In genomic region chr7:29908130-29908950, GRCm38 (mm10) we compare ENCODE assay signal across 7 mouse cellular contexts. TPM values are rescaled to one million over a fixed set of nuclear protein-coding genes. Genes with fewer than 3 reads are reported as not detected.
A peak's percentile ranks its signal among the peaks of the same experiment; 100 is the strongest.
DNase-seq lines count a peak whose midpoint lies in the region; ATAC-seq and TF ChIP-seq lines count a peak whose summit lies in the region.

Gene Zfp383, plus strand, starts transcription at chr7:29908223.

- peak within 1 kb of the TSS; percentile 92 for H3K27ac ChIP-seq in embryonic facial prominence, embryonic 10.5 days (replicated peaks)
- H3K27ac ChIP-seq in intestine, postnatal 0 days (ENCODE audit: low read depth, low read length): no peak within 1 kb of the TSS
- peak within 1 kb of the TSS; percentile 98 for H3K27ac ChIP-seq in midbrain, embryonic 12.5 days (replicated peaks)
- H3K27ac ChIP-seq in small intestine, adult 2 months (ENCODE audit: insufficient read depth, low read depth, low read length): peak within 1 kb of the TSS; percentile 48

- H3K36me3 ChIP-seq in embryonic facial prominence, embryonic 10.5 days (replicated peaks): peaks cover 37% of the 10 kb centered on the region
- peaks cover 12% of the 10 kb centered on the region for H3K36me3 ChIP-seq in intestine, postnatal 0 days (ENCODE audit: control insufficient read depth, insufficient read depth)
- peaks cover 28% of the 10 kb centered on the region for H3K36me3 ChIP-seq in midbrain, embryonic 12.5 days
- H3K36me3 ChIP-seq in small intestine, adult 2 months (ENCODE audit: control insufficient read depth, insufficient read depth, low read length): peaks cover 4% of the 10 kb centered on the region; the same call in 1 of the 2 replicates

- TF ChIP-seq CTCF in intestine, postnatal 0 days (IDR thresholded peaks at IDR 0.05; ENCODE audit: low read depth): no peak
- no peak for TF ChIP-seq CTCF in small intestine, adult 2 months (IDR thresholded peaks at IDR 0.05; ENCODE audit: extremely low read depth, insufficient read length, insufficient replicate concordance, low read depth, low read length)

- peaks cover 21% of the 10 kb centered on the region for H3K4me1 ChIP-seq in embryonic facial prominence, embryonic 10.5 days
- no peaks in the 10 kb centered on the region for H3K4me1 ChIP-seq in intestine, postnatal 0 days (replicated peaks; ENCODE audit: control insufficient read depth, insufficient read depth, low read length)
- peaks cover 24% of the 10 kb centered on the region for H3K4me1 ChIP-seq in midbrain, embryonic 12.5 days
- peaks cover 2% of the 10 kb centered on the region; the same call in 1 of the 2 replicates for H3K4me1 ChIP-seq in small intestine, adult 2 months (ENCODE audit: control insufficient read depth, insufficient read depth, insufficient read length, low read length)

- H3K9me3 ChIP-seq in embryonic facial prominence, embryonic 10.5 days: no peaks in the 10 kb centered on the region
- no peaks in the 10 kb centered on the region for H3K9me3 ChIP-seq in intestine, postnatal 0 days (ENCODE audit: control insufficient read depth)
- H3K9me3 ChIP-seq in midbrain, embryonic 12.5 days: no peaks in the 10 kb centered on the region

- peak within 1 kb of the TSS; percentile 62 for H3K4me2 ChIP-seq in intestine, postnatal 0 days (replicated peaks; ENCODE audit: low read depth)
- H3K4me2 ChIP-seq in midbrain, embryonic 12.5 days (replicated peaks): peak within 1 kb of the TSS; percentile 74

- 0 out of 2 replicates have a peak, but pooled peaks have one; percentile 11 for TF ChIP-seq POLR2A in small intestine, adult 2 months (IDR thresholded peaks at IDR 0.05; ENCODE audit: low read depth, low read length)

- H3K4me3 ChIP-seq in embryonic facial prominence, embryonic 10.5 days: peak within 1 kb of the TSS; percentile 76
- peak within 1 kb of the TSS; percentile 60 for H3K4me3 ChIP-seq in intestine, postnatal 0 days (ENCODE audit: low read depth, low read length)
- H3K4me3 ChIP-seq in midbrain, embryonic 12.5 days: peak within 1 kb of the TSS; percentile 68
- H3K4me3 ChIP-seq in small intestine, adult 2 months (ENCODE audit: low read depth, low read length): peak within 1 kb of the TSS; percentile 76

- peak within 1 kb of the TSS; percentile 34 for H3K9ac ChIP-seq in intestine, postnatal 0 days (ENCODE audit: low read depth, low read length)
- peak within 1 kb of the TSS; percentile 70 for H3K9ac ChIP-seq in midbrain, embryonic 12.5 days (replicated peaks)

- peak; percentile 88 for DNase-seq in adrenal gland, postnatal 14 days
- peak; percentile 90 for DNase-seq in embryonic facial prominence, embryonic 10.5 days (ENCODE audit: low spot score)
- DNase-seq in gonadal fat pad, adult 2 months (ENCODE audit: low read depth): peak; percentile 59
- peak; percentile 86 for DNase-seq in left cerebral cortex, postnatal 4 days

- WGBS in embryonic facial prominence, embryonic 10.5 days: 1% methylated on average over 33 of the region's 33 CpGs
- WGBS in intestine, postnatal 0 days: under 1% methylated on average over 33 of the region's 33 CpGs
- under 1% methylated on average over 33 of the region's 33 CpGs for WGBS in midbrain, embryonic 12.5 days
- WGBS in small intestine, adult 2 months: under 1% methylated on average over 33 of the region's 33 CpGs

- no peaks in the 10 kb centered on the region for H3K27me3 ChIP-seq in embryonic facial prominence, embryonic 10.5 days (replicated peaks; ENCODE audit: low read depth, poor library complexity, severe bottlenecking)
- H3K27me3 ChIP-seq in intestine, postnatal 0 days (replicated peaks; ENCODE audit: control insufficient read depth, insufficient read depth, low read length): no peaks in the 10 kb centered on the region
- H3K27me3 ChIP-seq in midbrain, embryonic 12.5 days: no peaks in the 10 kb centered on the region
- no peaks in the 10 kb centered on the region for H3K27me3 ChIP-seq in small intestine, adult 2 months (ENCODE audit: control insufficient read depth, insufficient read depth, low read length)

- ATAC-seq in intestine, postnatal 0 days: peak; percentile 69
- peak; percentile 85 for ATAC-seq in midbrain, embryonic 12.5 days (ENCODE audit: low FRiP score, low read depth)

- intact Hi-C loops in left cerebral cortex, postnatal 4 days (cut with DNase I): no loop called here

RNA-seq across cellular contexts. Expression of gene Zfp383, which starts in this region (rescaled TPM):
- total RNA-seq in adrenal gland, postnatal 14 days (2021): 4.7 and 6.5 TPM in 2 replicates
- polyA plus RNA-seq in embryonic facial prominence, embryonic 10.5 days (2016; fragmentation: Nextera tagmentation; extraction: Ambion mirVana): 4.6 and 6.3 TPM in 2 replicates
- polyA plus RNA-seq in gonadal fat pad, adult 2 months (2012; rRNA removed): 2.3 and 2.5 TPM in 2 replicates
- polyA plus RNA-seq in intestine, postnatal 0 days (2015; fragmentation: Nextera tagmentation; extraction: Ambion mirVana): 1.4 and 1.8 TPM in 2 replicates
- total RNA-seq in left cerebral cortex, postnatal 4 days (2021): 10 to 100 TPM in 1 of 2 experiments, 1 to 10 TPM in 1; 9.9 to 10.7 TPM
- 7.6 and 8.9 TPM in 2 replicates for polyA plus RNA-seq in midbrain, embryonic 12.5 days (2016; fragmentation: Nextera tagmentation; extraction: Ambion mirVana)
- polyA plus RNA-seq in small intestine, adult 2 months (2012; rRNA removed): 0.04 and 0.14 TPM in 2 replicates
